Mouse (Mus musculus) ovary, adult 18-20 months (tissue): ENCODE measurements around the gene Bglap.
"Not testable (repeated sequence)": the region's sequence is repeated elsewhere in the genome, so short reads cannot be mapped to it uniquely, and the experiment has no call there.

Source experiments
- DNase-seq: peaks from one replicate; pipeline ENCODE4 v3.0.0; 2022; ENCODE audit warnings: low spot score, mixed read lengths

Gene Bglap

GRCm38 (mm10) chr3:88393776-88394375 is 9.6 kb upstream of the Bglap start:
- no peak for DNase-seq

GRCm38 (mm10) chr3:88382383-88382782 is 1.9 kb downstream of the Bglap start:
- not testable (repeated sequence) for DNase-seq

GRCm38 (mm10) chr3:88381389-88382315 is 2.6 kb downstream of the Bglap start:
- DNase-seq, result not testable (repeated sequence)

- not testable (repeated sequence) for DNase-seq
Observed at GRCm38 (mm10) chr3:88378599-88378998, 5.7 kb downstream of the Bglap start, which contains the start of gene Bglap2. Bglap2 (minus strand) TSS chr3:88378699.

- DNase-seq, result not testable (repeated sequence)
Observed at GRCm38 (mm10) chr3:88376644-88377043, 7.6 kb downstream of the Bglap start.

GRCm38 (mm10) chr3:88375750-88376626 is 8.3 kb downstream of the Bglap start:
- not testable (repeated sequence) for DNase-seq

- DNase-seq, result not testable (repeated sequence)
Observed at GRCm38 (mm10) chr3:88372643-88373042, 11.6 kb downstream of the Bglap start, which contains the start of gene Bglap3. Bglap3 (minus strand) TSS chr3:88372743.

- not testable (repeated sequence) for DNase-seq
Observed at GRCm38 (mm10) chr3:88368511-88368910, 15.8 kb downstream of the Bglap start.

- DNase-seq, result not testable (repeated sequence)
Observed at GRCm38 (mm10) chr3:88367517-88367916, 16.7 kb downstream of the Bglap start.

GRCm38 (mm10) chr3:88366830-88367428 is 17.3 kb downstream of the Bglap start:
- DNase-seq, result not testable (repeated sequence)

- DNase-seq, result no peak
Observed at GRCm38 (mm10) chr3:88365705-88366361, 18.4 kb downstream of the Bglap start.

- DNase-seq, result peak; percentile 63
Observed at GRCm38 (mm10) chr3:88364337-88364736, 19.9 kb downstream of the Bglap start, which contains the start of gene Paqr6. Paqr6 (plus strand) TSS chr3:88364584.

GRCm38 (mm10) chr3:88363700-88364099 is 20.6 kb downstream of the Bglap start:
- DNase-seq, result no peak

- no peak for DNase-seq
Observed at GRCm38 (mm10) chr3:88361612-88362313, 22.5 kb downstream of the Bglap start.

GRCm38 (mm10) chr3:88361096-88361495 is 23.2 kb downstream of the Bglap start:
- DNase-seq, result no peak

GRCm38 (mm10) chr3:88359989-88360388 is 24.3 kb downstream of the Bglap start:
- no peak for DNase-seq

- DNase-seq, result no peak
Observed at GRCm38 (mm10) chr3:88359584-88359983, 24.7 kb downstream of the Bglap start.

GRCm38 (mm10) chr3:88354396-88355165 is 29.7 kb downstream of the Bglap start:
- peak; percentile 65 for DNase-seq

GRCm38 (mm10) chr3:88352907-88353306 is 31.4 kb downstream of the Bglap start:
- DNase-seq, result no peak
